Mouse (Mus musculus) embryo, embryonic 10 days (tissue): ENCODE measurements around the gene Cnot6.
A peak's percentile ranks its signal among the peaks of the same experiment; 100 is the strongest.

ENCODE experiments used
- DNase-seq: peaks from one replicate; pipeline ENCODE4 v3.0.0-alpha.2; 2015; ENCODE audit warnings: low spot score

Gene Cnot6

GRCm38 (mm10) chr11:49712555-49713335 is at the start of gene Cnot6:
TSS of gene Cnot6 (minus strand) at chr11:49712723.
- peak; percentile 99 for DNase-seq

- no peak for DNase-seq
Measured at GRCm38 (mm10) chr11:49761130-49761529, 48.6 kb upstream of the Cnot6 start.

GRCm38 (mm10) chr11:49758096-49758495 is 45.6 kb upstream of the Cnot6 start:
- no peak for DNase-seq

GRCm38 (mm10) chr11:49754958-49755665 is 42.6 kb upstream of the Cnot6 start:
- DNase-seq, result no peak

GRCm38 (mm10) chr11:49746756-49747155 is 34.2 kb upstream of the Cnot6 start:
- no peak for DNase-seq

- DNase-seq, result no peak
Measured at GRCm38 (mm10) chr11:49745839-49746238, 33.3 kb upstream of the Cnot6 start.

GRCm38 (mm10) chr11:49744981-49745380 is 32.5 kb upstream of the Cnot6 start:
- DNase-seq, result no peak

- DNase-seq, result no peak
Measured at GRCm38 (mm10) chr11:49743634-49744033, 31.1 kb upstream of the Cnot6 start.

GRCm38 (mm10) chr11:49742248-49742647 is 29.7 kb upstream of the Cnot6 start:
- no peak for DNase-seq

GRCm38 (mm10) chr11:49739776-49740175 is 27.3 kb upstream of the Cnot6 start:
- no peak for DNase-seq

- no peak for DNase-seq
Measured at GRCm38 (mm10) chr11:49738659-49739406, 26.3 kb upstream of the Cnot6 start.

- DNase-seq, result no peak
Measured at GRCm38 (mm10) chr11:49737625-49738024, 25.1 kb upstream of the Cnot6 start.

GRCm38 (mm10) chr11:49734771-49735170 is 22.2 kb upstream of the Cnot6 start:
- no peak for DNase-seq

GRCm38 (mm10) chr11:49730275-49730948 is 17.9 kb upstream of the Cnot6 start:
- DNase-seq, result no peak

GRCm38 (mm10) chr11:49727877-49728276 is 15.4 kb upstream of the Cnot6 start:
- DNase-seq, result peak; percentile 76

GRCm38 (mm10) chr11:49726800-49727199 is 14.3 kb upstream of the Cnot6 start:
- no peak for DNase-seq

GRCm38 (mm10) chr11:49724676-49725075 is 12.2 kb upstream of the Cnot6 start:
- DNase-seq, result no peak

GRCm38 (mm10) chr11:49723281-49723680 is 10.8 kb upstream of the Cnot6 start:
- DNase-seq, result no peak

- no peak for DNase-seq
Measured at GRCm38 (mm10) chr11:49722692-49723091, 10.2 kb upstream of the Cnot6 start.

GRCm38 (mm10) chr11:49721358-49721757 is 8.8 kb upstream of the Cnot6 start:
- no peak for DNase-seq

- DNase-seq, result no peak
Measured at GRCm38 (mm10) chr11:49719466-49720151, 7.1 kb upstream of the Cnot6 start.
